Mouse (Mus musculus): ENCODE data around the gene Carmil1. TPM values are rescaled to one million over a fixed set of nuclear protein-coding genes. Genes with fewer than 3 reads are reported as not detected.
A peak's percentile ranks its signal among the peaks of the same experiment; 100 is the strongest.

Carmil1 gene
- 29.1 TPM in 2 replicates for polyA plus RNA-seq (2011; ENCODE audit: insufficient read length, low read depth, missing spikeins)

- H3K4me3 ChIP-seq (ENCODE audit: insufficient read depth, low read length): peak within 1 kb of the TSS; percentile 89
- TF ChIP-seq POLR2A (IDR thresholded peaks at IDR 0.05; ENCODE audit: low read depth, low read length): peak; percentile 68
- peak; percentile 59 for TF ChIP-seq CTCF (IDR thresholded peaks at IDR 0.05; ENCODE audit: borderline replicate concordance, insufficient read depth, low read length)
These were observed at the start of gene Carmil1 for GRCm38 (mm10) chr13:24280439-24281431. Gene Carmil1, minus strand, starts transcription at chr13:24280795.

DNA sequence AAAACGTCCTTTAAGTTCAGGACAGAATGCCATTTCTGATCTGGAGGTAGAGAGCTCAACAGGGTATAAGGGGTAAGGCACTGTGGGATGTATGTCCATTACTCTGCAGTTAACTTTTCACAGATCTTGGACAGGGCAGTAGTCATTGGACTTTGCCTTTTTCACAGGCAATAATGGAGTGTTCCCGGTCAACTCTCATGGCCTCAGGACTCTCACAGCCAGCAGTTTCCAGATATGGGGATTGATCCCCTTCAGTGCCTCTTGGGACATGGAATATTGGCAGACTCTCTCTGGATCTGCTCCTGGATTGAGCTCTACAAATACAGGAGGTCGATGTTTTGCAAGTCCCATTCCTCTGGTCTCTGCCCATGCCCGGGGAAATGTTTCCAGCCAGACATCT is 49.5 kb upstream of the Carmil1 start:
- Histone ChIP-seq H3K4me3 (ENCODE audit: insufficient read depth, low read length) (no peak overlapping the region), H3K4me1 (ENCODE audit: control insufficient read depth, insufficient read depth, low read length) (peaks cover 4% of the 10 kb centered on the region; the same call in 1 of the 2 replicates), H3K27ac (ENCODE audit: insufficient read depth, low read length) (no peak overlapping the region)
- TF ChIP-seq POLR2A (IDR thresholded peaks at IDR 0.05; ENCODE audit: low read depth, low read length) (no peak), CTCF (IDR thresholded peaks at IDR 0.05; ENCODE audit: borderline replicate concordance, insufficient read depth, low read length) (no peak)

More at GRCm38 (mm10) chr13:24280439-24281431, at the start of gene Carmil1:
- no peaks in the 10 kb centered on the region for H3K4me1 ChIP-seq (ENCODE audit: control insufficient read depth, insufficient read depth, low read length)
- peak within 1 kb of the TSS; percentile 68 for H3K27ac ChIP-seq (ENCODE audit: insufficient read depth, low read length)

DNA sequence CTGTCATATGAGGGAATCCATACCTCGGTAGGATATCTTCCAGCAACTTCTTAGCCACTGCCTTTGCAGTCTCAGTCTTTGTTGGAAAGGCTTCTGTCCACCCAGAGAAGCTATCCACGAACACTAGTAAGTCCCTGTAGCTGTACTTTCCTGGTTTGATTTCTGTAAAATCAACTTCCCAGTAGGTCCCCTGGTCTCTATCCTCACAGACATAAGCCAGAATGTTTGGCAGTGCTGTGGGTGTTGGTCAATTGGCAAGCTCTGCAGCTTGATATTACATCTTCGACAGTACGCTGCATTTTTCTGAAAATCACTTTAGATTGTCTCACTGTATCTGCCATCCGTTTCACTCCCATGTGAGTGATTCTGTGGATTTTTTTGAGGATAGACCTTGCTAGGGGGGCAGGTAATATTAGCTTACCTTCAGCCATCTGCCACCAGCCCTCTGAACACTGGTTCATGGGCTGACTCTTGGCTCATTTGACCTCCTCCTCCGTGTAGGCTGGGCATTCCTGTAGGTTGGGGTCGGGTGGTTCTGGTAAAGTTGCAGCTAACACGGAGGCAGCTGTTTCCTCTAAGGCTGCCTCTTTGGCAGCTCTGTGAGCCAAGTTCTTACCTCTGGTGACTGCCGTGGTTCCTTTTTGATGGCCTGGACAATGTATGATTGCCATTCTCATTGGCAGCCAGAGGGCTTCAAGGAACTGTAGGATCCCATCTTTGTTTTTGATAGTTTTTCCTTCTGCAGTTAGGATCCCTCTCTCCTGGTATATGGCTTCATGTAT is 47.6 kb upstream of the Carmil1 start:
- Histone ChIP-seq H3K4me3 (ENCODE audit: insufficient read depth, low read length) (no peak overlapping the region), H3K4me1 (ENCODE audit: control insufficient read depth, insufficient read depth, low read length) (peaks cover 4% of the 10 kb centered on the region; the same call in 1 of the 2 replicates), H3K27ac (ENCODE audit: insufficient read depth, low read length) (no peak overlapping the region)
- TF ChIP-seq POLR2A (IDR thresholded peaks at IDR 0.05; ENCODE audit: low read depth, low read length) (no peak), CTCF (IDR thresholded peaks at IDR 0.05; ENCODE audit: borderline replicate concordance, insufficient read depth, low read length) (no peak)

GRCm38 (mm10) chr13:24327201-24327600 is 46.6 kb upstream of the Carmil1 start, which contains the start of gene Cmah:
Gene Cmah, plus strand, starts transcription at chr13:24327404.
- Histone ChIP-seq H3K4me3 (ENCODE audit: insufficient read depth, low read length) (no peak within 1 kb of the TSS), H3K27ac (ENCODE audit: insufficient read depth, low read length) (no peak within 1 kb of the TSS), H3K4me1 (ENCODE audit: control insufficient read depth, insufficient read depth, low read length) (peaks cover 4% of the 10 kb centered on the region; the same call in 1 of the 2 replicates)
- TF ChIP-seq POLR2A (IDR thresholded peaks at IDR 0.05; ENCODE audit: low read depth, low read length) (no peak), CTCF (IDR thresholded peaks at IDR 0.05; ENCODE audit: borderline replicate concordance, insufficient read depth, low read length) (no peak)

GRCm38 (mm10) chr13:24321313-24321712 is 40.7 kb upstream of the Carmil1 start:
- H3K4me3 ChIP-seq (ENCODE audit: insufficient read depth, low read length): no peak overlapping the region
- no peaks in the 10 kb centered on the region for H3K4me1 ChIP-seq (ENCODE audit: control insufficient read depth, insufficient read depth, low read length)
- TF ChIP-seq CTCF (IDR thresholded peaks at IDR 0.05; ENCODE audit: borderline replicate concordance, insufficient read depth, low read length) (no peak), POLR2A (IDR thresholded peaks at IDR 0.05; ENCODE audit: low read depth, low read length) (no peak)
- no peak overlapping the region for H3K27ac ChIP-seq (ENCODE audit: insufficient read depth, low read length)

DNA sequence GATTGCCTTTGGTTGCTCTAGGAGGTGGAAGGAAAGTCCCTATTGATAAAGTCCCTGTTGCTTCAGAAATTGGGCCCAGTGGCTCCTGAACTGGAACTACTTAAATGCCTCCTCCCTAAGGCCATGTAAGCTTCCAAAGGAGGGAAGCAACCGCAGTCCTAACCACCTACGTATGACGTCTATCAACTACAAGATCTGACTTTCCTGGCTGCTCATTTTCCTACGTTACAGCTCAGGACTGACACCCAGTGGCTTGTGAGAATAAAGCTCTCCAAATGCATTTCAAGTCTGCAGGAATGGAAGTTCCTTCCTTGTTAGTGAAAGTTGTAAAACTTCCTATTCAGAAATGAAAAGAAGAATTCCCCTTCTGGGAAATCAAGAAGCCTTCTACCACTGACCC is 38.0 kb upstream of the Carmil1 start:
- no peak for TF ChIP-seq CTCF (IDR thresholded peaks at IDR 0.05; ENCODE audit: borderline replicate concordance, insufficient read depth, low read length)
- TF ChIP-seq POLR2A (IDR thresholded peaks at IDR 0.05; ENCODE audit: low read depth, low read length): no peak
- Histone ChIP-seq H3K4me3 (ENCODE audit: insufficient read depth, low read length) (no peak overlapping the region), H3K4me1 (ENCODE audit: control insufficient read depth, insufficient read depth, low read length) (no peaks in the 10 kb centered on the region), H3K27ac (ENCODE audit: insufficient read depth, low read length) (no peak overlapping the region)

GRCm38 (mm10) chr13:24316563-24316962 is 36.0 kb upstream of the Carmil1 start:
- TF ChIP-seq POLR2A (IDR thresholded peaks at IDR 0.05; ENCODE audit: low read depth, low read length) (no peak), CTCF (IDR thresholded peaks at IDR 0.05; ENCODE audit: borderline replicate concordance, insufficient read depth, low read length) (no peak)
- no peaks in the 10 kb centered on the region for H3K4me1 ChIP-seq (ENCODE audit: control insufficient read depth, insufficient read depth, low read length)
- no peak overlapping the region for H3K27ac ChIP-seq (ENCODE audit: insufficient read depth, low read length)
- H3K4me3 ChIP-seq (ENCODE audit: insufficient read depth, low read length): no peak overlapping the region

DNA sequence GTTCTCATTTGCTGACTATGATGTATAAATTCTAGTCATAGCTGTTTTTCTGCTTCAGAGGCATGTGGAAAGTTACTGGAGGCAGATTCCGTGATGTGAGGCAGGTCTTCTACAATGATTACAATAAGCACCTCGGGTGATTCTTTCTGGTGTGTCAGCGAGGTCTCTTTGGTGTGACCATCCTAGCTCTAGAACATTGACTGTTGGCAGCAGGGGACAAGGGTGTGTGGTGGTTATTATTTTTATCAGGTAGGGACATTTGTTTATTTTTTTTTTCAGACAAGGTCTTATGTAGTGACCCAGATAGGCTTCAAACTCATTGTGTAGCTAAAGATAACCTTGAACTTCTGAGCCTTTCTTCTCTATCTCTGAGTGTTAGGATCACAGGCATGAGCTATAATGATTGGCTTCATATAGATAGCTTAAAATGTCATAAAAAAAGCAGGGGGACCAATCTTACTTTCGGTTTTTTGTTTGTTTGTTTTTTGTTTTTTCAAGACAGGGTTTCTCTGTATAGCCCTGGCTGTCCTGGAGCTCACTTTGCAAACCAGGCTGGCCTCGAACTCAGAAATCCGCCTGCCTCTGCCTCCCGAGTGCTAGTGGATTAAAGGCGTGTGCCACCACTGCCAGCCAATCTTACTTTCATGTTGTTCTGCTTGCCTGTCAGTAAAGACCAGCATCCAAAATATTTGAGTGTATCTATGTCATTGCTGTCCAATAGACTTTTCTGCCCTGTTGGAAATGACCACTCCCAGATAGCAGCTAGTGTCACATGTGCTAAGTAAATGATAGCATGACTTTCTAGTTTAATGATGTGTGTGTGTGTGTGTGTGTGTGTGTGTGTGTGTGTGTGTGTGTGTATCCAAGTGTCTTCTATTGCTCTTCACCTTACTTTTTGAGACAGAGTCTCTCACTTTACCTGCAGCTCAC is 30.7 kb upstream of the Carmil1 start:
- Histone ChIP-seq H3K4me3 (ENCODE audit: insufficient read depth, low read length) (no peak overlapping the region), H3K4me1 (ENCODE audit: control insufficient read depth, insufficient read depth, low read length) (no peaks in the 10 kb centered on the region), H3K27ac (ENCODE audit: insufficient read depth, low read length) (no peak overlapping the region)
- TF ChIP-seq CTCF (IDR thresholded peaks at IDR 0.05; ENCODE audit: borderline replicate concordance, insufficient read depth, low read length): no peak
- no peak for TF ChIP-seq POLR2A (IDR thresholded peaks at IDR 0.05; ENCODE audit: low read depth, low read length)

DNA sequence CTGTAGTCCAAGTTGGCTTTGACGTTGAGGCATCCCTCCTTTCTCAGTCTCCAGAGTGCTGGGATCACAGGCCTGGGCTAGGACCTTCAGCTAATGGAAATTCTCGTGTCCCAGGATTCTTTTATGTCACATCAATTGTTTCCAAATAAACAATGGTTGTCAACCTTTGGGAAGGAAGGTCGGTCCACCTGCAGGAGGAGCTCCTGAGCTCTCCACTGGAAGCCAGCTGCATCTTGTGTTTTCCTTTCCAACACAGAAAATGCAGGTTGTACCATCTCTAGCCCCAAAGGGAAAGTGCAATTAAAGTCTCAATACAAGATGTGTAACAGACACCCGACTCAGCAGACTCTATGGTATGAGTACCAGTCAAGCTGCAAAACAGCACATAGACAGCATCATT is 25.7 kb upstream of the Carmil1 start:
- peak; percentile 11; the same call in 1 of the 2 replicates for TF ChIP-seq CTCF (IDR thresholded peaks at IDR 0.05; ENCODE audit: borderline replicate concordance, insufficient read depth, low read length)
- TF ChIP-seq POLR2A (IDR thresholded peaks at IDR 0.05; ENCODE audit: low read depth, low read length): no peak
- Histone ChIP-seq H3K4me1 (ENCODE audit: control insufficient read depth, insufficient read depth, low read length) (no peaks in the 10 kb centered on the region), H3K27ac (ENCODE audit: insufficient read depth, low read length) (no peak overlapping the region), H3K4me3 (ENCODE audit: insufficient read depth, low read length) (no peak overlapping the region)
